Mouse (Mus musculus): Measurements from ENCODE around the gene Zdhhc14.

The Zdhhc14 gene

DNA sequence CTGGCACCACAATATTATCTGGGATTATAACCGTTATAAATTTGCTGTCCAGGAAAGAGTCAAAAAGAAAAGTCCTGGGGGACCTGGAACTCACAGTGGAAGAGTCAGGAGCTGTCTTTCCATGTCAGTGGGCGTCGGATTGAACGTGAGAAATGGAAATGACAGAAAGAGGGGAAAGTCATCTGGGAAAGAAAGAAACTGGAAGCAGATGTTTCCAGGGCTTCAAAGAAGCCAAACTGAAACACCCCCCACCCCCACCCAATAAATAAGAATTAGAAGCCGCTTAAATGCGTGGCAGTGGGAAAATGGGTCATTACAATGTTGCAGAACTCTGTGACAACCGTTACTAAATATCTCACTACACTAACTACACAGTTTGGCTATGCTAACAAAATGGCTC lies 176.6 kb downstream of the Zdhhc14 start:
- POLR2A ChIA-PET, result interaction anchor here in 1 of 4 experiments (1.4 kb wide), 1 partner anchor 8 kb away, joined by 4 read pairs; no protein-coding TSS in a partner anchor
- CTCF ChIA-PET, result no interaction called here

DNA sequence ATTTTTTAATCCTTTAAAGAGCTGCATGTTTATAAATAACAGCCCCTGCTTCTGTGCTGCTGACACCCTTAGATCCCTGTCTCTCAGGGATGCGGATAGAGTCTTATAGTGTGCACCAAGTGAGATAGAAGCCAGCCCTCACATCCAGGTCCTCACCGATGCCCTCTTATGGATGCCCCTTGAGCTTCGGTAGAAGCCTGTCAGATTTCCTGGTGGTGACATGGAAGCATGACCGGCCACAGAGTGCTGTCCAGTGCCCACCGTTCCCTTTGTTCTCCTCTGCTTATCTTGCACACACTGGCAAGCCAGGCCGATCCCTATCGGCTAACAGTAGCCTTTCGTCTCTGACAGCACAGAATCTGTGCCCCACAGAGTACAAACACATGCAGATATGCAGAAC lies 183.6 kb downstream of the Zdhhc14 start:
- POLR2A ChIA-PET, result no interaction called here
- CTCF ChIA-PET, result interaction anchor here in 2 of 4 experiments (0.6 to 1.0 kb wide), 2 partner anchors 15 to 247 kb away, joined by 3 to 4 read pairs; no protein-coding TSS in a partner anchor

DNA sequence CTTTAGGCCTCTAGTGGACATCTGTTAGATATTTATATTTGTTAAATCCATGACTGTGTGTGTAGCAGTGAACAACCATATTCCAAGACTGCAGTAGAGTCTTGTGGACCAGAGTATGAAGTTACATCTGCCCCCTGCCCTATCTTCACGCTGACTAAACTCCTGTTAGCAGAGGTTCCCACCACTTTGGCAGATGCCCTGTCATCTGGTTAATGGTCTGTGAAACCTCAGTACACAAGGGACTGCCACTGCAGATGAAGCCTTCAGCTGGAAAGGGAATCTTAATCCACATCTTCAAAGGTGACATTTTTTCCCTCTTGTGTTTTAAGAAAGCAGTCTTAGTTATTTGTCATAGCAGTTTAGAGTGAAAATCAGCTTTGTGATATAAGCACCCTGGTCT lies 187.0 kb downstream of the Zdhhc14 start:
- ChIA-PET POLR2A (no interaction called here), CTCF (no interaction called here)

GRCm38 (mm10) chr17:5685324-5685723 lies 193.0 kb downstream of the Zdhhc14 start:
- ChIA-PET POLR2A (no interaction called here), CTCF (no interaction called here)

GRCm38 (mm10) chr17:5687810-5688209 lies 195.5 kb downstream of the Zdhhc14 start:
- CTCF ChIA-PET, result no interaction called here
- POLR2A ChIA-PET, result no interaction called here

GRCm38 (mm10) chr17:5688222-5688621 lies 195.9 kb downstream of the Zdhhc14 start:
- CTCF ChIA-PET, result interaction anchor here in 1 of 4 experiments (1.3 kb wide), 1 partner anchor 108 kb away, joined by 3 read pairs; no protein-coding TSS in a partner anchor

GRCm38 (mm10) chr17:5688669-5689068 lies 196.3 kb downstream of the Zdhhc14 start:
- POLR2A ChIA-PET, result no interaction called here
- CTCF ChIA-PET, result interaction anchor here in 2 of 4 experiments (0.5 to 1.3 kb wide), 2 partner anchors 107 to 205 kb away, joined by 3 read pairs; no protein-coding TSS in a partner anchor

More at GRCm38 (mm10) chr17:5688222-5688621, 195.9 kb downstream of the Zdhhc14 start:
- POLR2A ChIA-PET, result no interaction called here

DNA sequence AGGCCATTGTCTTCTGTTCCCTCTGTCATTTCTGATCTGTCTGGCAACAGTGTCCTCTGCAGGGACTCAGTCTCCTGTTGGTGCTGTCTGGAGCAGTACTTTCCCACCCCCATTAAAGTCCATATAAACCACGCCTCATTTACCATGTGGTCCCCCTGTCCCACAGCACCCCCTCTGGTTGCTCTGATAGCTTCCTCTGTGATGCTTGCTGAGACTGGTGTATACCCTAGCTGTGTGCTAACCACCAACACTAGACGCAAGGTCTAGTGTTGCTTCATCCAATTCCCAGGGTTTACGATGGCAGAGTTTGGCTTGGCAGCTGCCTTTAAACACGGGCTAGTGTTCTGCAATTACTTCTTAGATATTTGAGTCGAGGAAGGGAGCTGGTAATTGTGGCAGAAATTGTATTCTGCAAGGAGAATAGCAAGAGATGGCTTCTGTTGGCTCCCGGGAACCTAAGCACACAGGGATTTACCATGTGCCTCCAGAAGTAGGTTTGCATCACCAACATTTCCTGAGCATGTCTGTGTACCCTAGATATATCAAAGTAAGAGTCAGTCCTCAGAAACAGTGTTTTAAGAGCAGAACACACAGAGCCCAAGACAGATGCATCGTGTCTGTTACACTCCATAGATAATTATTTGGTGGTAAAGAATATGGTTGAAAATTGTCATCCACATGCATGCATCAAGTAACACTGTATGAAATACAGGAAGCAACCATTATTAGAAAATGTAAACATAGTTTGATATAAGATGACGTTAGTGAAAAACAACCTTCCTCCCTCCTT lies 198.6 kb downstream of the Zdhhc14 start:
- ChIA-PET CTCF (interaction anchor here (0.5 to 1.6 kb wide), 11 partner anchors 9 to 1507 kb away, joined by 3 to 8 read pairs (median 3); partner anchors contain the start of gene Tmem242 (in 1 of the 4)), POLR2A (interaction anchor here in 1 of 4 experiments (0.9 to 1.1 kb wide), 2 partner anchors 12 to 110 kb away, joined by 3 to 5 read pairs; no protein-coding TSS in a partner anchor)

DNA sequence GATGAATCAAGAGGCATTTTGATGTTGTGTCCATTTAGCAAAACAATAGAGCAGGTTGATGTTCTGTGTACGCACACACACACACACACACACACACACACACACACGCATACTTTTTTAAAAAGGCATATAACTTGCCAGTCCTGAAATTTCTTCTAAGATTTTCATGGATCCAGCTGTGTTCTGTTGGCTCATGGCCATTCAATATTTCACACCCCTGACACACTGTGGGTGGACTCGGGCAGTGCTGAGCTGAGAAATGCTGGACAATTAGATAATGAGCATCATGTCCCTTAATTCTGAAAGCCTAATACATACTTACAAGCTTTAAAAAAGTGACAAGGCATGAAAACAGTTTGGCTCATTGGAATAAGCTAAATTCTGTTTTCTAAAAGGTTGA lies 200.3 kb downstream of the Zdhhc14 start:
- ChIA-PET CTCF (no interaction called here), POLR2A (interaction anchor here in 1 of 4 experiments (0.8 to 1.2 kb wide), 2 partner anchors 12 to 31 kb away, joined by 3 read pairs; no protein-coding TSS in a partner anchor)

- ChIA-PET POLR2A (interaction anchor here in 1 of 4 experiments (0.8 to 1.2 kb wide), 2 partner anchors 12 to 31 kb away, joined by 3 read pairs; no protein-coding TSS in a partner anchor), CTCF (interaction anchor here in 2 of 4 experiments (0.5 kb wide), 2 partner anchors 869 to 1523 kb away, joined by 3 to 4 read pairs; no protein-coding TSS in a partner anchor)
Measured at GRCm38 (mm10) chr17:5693256-5693655, 200.9 kb downstream of the Zdhhc14 start.

DNA sequence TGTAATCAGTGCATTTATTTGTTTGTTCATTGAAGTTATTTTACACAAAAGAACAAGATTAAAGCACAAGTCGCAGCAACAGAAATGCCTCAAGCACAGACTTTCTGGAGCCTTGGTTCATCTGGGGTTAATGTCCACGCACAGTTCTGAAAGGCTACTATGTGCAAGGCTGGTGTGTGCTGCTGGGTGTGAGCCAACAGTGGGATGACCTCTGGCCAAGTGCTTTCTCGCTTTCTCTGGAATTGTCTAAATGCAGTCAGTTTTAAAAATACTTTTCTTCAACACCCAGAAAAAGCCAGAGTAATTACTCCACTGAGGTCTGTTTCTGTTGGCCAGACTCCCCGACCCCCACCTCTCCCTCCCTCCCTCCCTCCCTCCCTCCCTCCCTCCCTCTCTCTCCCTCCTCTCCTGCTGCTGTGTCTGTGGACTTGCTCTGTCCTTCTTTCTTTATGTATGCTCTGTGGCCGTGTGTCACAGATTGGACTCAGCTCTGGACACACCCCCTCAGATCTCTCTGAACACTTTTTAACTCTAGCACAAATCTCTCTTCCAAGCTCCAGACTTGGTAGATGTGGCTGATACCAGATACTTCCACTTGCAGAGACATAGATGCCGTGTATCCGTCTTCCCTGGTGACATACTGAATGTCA lies 206.2 kb downstream of the Zdhhc14 start:
- ChIA-PET CTCF (interaction anchor here in 1 of 4 experiments (0.7 kb wide), 1 partner anchor 59 kb away, joined by 3 read pairs; no protein-coding TSS in a partner anchor), POLR2A (interaction anchor here in 2 of 4 experiments (0.8 to 1.0 kb wide), 2 partner anchors 15 to 18 kb away, joined by 3 read pairs; no protein-coding TSS in a partner anchor)

DNA sequence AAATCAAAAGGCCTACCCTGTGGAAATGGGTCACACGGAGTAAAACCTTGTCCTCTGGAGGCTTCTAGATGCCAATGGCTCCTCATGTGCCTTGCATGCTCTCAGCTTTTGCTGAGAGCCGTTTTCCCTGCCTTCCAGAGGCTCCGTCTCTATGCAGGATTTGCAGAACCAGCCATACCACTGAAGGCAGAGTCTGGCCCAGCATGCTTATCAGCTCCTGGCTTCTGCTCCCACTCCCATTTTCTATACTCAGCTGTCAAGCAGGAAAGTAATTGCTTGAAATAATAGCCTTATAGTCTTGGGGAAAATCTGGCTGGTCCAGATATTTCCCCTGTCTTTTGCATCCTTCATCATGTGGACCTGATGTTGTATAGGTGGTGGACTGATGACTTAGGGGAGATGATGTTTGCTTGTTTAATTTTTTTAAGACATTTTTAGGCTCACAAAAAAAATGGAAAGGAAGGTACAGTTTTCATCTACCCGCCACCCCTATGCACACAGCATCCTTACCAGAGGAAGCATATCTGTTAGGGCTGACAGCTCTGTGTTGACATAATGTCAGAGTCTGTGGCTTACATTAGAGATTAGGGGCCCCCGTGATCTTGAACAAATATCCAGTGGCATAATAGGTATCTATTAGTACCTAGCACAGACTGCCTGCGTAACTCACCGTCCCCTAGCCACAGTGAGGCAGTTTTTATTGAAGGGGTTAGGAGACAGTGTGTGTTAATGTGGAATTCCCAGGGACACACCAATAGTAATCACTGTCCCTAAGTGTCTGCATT lies 218.2 kb downstream of the Zdhhc14 start:
- POLR2A ChIA-PET, result no interaction called here
- CTCF ChIA-PET, result no interaction called here

DNA sequence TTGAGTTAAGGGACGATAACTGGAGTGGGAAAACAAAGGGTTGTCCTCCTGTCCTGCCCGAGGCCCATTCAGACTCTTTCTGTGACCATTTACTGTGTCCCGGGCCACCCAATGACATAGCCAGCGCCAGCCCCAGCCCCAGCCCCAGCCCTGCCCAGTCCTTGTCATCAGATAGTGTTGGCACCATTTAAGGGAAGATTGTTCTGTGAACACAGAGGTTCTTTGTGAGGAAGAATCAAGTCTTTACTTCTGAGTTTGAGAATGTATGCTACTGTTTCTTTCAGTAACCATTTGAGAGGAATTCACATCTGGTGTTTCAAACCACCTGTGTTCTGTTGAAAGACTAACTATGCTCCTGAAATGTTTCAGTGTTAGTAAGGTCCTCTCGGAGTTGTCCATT lies 219.5 kb downstream of the Zdhhc14 start:
- ChIA-PET CTCF (interaction anchor here in 1 of 4 experiments (0.8 kb wide), 1 partner anchor 11 kb away, joined by 3 read pairs; no protein-coding TSS in a partner anchor), POLR2A (no interaction called here)

GRCm38 (mm10) chr17:5713141-5713540 lies 220.8 kb downstream of the Zdhhc14 start:
- POLR2A ChIA-PET, result interaction anchor here in 3 of 4 experiments (0.6 to 1.5 kb wide), 7 partner anchors 14 to 1376 kb away, joined by 3 to 6 read pairs (median 3); no protein-coding TSS in a partner anchor

DNA sequence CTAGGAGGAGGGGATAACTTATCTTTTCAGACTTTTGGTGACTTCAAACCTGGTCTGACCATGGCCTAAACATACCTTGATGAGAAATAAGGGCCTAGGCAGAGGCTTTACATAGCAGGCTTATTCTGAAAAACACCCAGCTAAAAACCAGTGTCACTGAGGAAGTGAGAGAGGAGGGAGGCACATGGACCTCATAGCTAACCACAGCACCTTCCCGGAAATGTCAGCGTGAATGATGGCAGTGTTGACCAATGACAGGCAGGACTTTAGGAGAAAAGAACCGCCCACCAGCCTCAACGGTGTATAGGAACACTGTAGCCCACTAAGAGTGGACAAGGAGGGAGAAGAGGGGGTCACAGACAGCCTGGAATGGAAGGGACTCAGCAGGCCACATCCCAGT lies 224.6 kb downstream of the Zdhhc14 start:
- CTCF ChIA-PET, result no interaction called here
- POLR2A ChIA-PET, result no interaction called here

More at GRCm38 (mm10) chr17:5713141-5713540, 220.8 kb downstream of the Zdhhc14 start:
- CTCF ChIA-PET, result interaction anchor here in 3 of 4 experiments (0.6 to 1.7 kb wide), 6 partner anchors 10 to 309 kb away, joined by 3 to 8 read pairs (median 4); no protein-coding TSS in a partner anchor

- CTCF ChIA-PET, result no interaction called here
- POLR2A ChIA-PET, result no interaction called here
Measured at GRCm38 (mm10) chr17:5718768-5719387, 226.5 kb downstream of the Zdhhc14 start.

- CTCF ChIA-PET, result interaction anchor here (0.6 to 2.0 kb wide), 18 partner anchors 9 to 791 kb away, joined by 3 to 17 read pairs (median 5); partner anchors contain the start of gene Tmem242 (in 3 of the 4)
- POLR2A ChIA-PET, result no interaction called here
Measured at GRCm38 (mm10) chr17:5722802-5723201, 230.4 kb downstream of the Zdhhc14 start.

- CTCF ChIA-PET, result interaction anchor here in 3 of 4 experiments (0.5 to 2.0 kb wide), 5 partner anchors 52 to 359 kb away, joined by 3 to 10 read pairs (median 9); partner anchors contain the start of gene Tmem242 (in 1 of the 3)
- POLR2A ChIA-PET, result interaction anchor here in 1 of 4 experiments (0.6 kb wide), 1 partner anchor 31 kb away, joined by 3 read pairs; no protein-coding TSS in a partner anchor
Measured at GRCm38 (mm10) chr17:5723601-5724189, 231.3 kb downstream of the Zdhhc14 start.

Data from embryonic stem cell, embryonic (primary cell).